Mouse (Mus musculus): Measurements from ENCODE around the gene Msrb1. TPM values are rescaled to one million over a fixed set of nuclear protein-coding genes. Genes with fewer than 3 reads are reported as not detected.

The Msrb1 gene
- total and polyA plus RNA-seq, 2 experiments from 2014 or later = 19.3 to 28.6 TPM

DNA sequence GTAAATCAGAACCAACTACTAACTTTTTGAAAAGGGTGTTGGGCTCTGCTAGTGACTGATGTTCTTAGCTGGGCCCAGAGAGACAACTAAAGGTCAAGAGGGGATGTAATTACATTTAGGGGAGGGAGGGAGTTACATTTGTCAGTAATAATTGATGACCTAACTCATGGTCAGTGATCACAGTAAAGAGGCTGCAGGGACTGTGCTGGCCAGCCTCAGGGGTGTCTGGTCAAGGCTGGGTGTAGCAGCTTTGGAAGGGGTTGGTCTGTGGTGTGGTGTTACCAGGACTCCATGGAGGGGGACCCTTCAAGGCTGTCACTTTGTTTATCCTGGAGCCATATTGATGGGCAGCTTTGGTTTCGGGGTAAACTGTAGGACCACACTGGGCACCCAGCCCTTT lies 21.0 kb downstream of the Msrb1 start:
- 86% methylated on average over 1 of the region's 1 CpGs for WGBS
- H3K9me3 ChIP-seq (ENCODE audit: low read length) = no peaks in the 10 kb centered on the region
- peaks cover 28% of the 10 kb centered on the region for H3K27me3 ChIP-seq (ENCODE audit: insufficient read depth, low read length)
- DNase-seq = no peak
- TF ChIP-seq CTCF (IDR thresholded peaks at IDR 0.05; ENCODE audit: low read depth) = no peak
- H3K4me1 ChIP-seq (ENCODE audit: insufficient read depth) = peaks cover 2% of the 10 kb centered on the region; the same call in 1 of the 2 replicates
- no peak overlapping the region for H3K4me3 ChIP-seq (ENCODE audit: low read depth, low read length)
- H3K9ac ChIP-seq = no peak overlapping the region
- ATAC-seq = no peak
- H3K36me3 ChIP-seq (ENCODE audit: insufficient read depth) = no peaks in the 10 kb centered on the region
- H3K27ac ChIP-seq (ENCODE audit: low read depth, low read length) = no peak overlapping the region
- H3K4me2 ChIP-seq (ENCODE audit: low read depth) = no peak overlapping the region

DNA sequence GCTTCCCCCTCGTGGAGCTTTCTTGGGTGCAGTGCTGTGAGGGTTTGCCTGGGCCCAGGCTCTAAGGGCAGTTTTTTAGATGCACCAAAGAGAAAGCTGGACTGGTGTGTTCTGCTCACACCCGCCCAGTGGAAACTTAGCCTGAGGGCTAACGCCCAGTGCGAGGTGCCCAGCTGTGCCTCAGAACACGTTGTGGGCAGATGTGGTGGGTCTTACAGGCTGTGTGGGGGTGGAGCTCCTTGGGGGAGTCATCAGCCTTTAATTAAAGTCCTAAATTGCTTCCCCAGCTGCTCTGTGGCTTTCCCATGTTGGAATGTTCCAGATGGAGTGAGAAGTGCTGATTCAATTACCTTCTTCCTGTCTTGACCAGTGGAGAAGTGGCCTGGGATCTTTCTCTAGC lies 24.7 kb downstream of the Msrb1 start:
- Histone ChIP-seq H3K27ac (ENCODE audit: low read depth, low read length) (no peak overlapping the region), H3K4me3 (ENCODE audit: low read depth, low read length) (no peak overlapping the region), H3K27me3 (ENCODE audit: insufficient read depth, low read length) (no peaks in the 10 kb centered on the region), H3K9ac (no peak overlapping the region), H3K9me3 (ENCODE audit: low read length) (no peaks in the 10 kb centered on the region), H3K4me1 (ENCODE audit: insufficient read depth) (no peaks in the 10 kb centered on the region), H3K36me3 (ENCODE audit: insufficient read depth) (no peaks in the 10 kb centered on the region), H3K4me2 (ENCODE audit: low read depth) (no peak overlapping the region)
- DNase-seq (no peak), ATAC-seq (no peak)
- 59% methylated on average over 5 of the region's 5 CpGs for WGBS
- TF ChIP-seq CTCF (IDR thresholded peaks at IDR 0.05; ENCODE audit: low read depth) = no peak

DNA sequence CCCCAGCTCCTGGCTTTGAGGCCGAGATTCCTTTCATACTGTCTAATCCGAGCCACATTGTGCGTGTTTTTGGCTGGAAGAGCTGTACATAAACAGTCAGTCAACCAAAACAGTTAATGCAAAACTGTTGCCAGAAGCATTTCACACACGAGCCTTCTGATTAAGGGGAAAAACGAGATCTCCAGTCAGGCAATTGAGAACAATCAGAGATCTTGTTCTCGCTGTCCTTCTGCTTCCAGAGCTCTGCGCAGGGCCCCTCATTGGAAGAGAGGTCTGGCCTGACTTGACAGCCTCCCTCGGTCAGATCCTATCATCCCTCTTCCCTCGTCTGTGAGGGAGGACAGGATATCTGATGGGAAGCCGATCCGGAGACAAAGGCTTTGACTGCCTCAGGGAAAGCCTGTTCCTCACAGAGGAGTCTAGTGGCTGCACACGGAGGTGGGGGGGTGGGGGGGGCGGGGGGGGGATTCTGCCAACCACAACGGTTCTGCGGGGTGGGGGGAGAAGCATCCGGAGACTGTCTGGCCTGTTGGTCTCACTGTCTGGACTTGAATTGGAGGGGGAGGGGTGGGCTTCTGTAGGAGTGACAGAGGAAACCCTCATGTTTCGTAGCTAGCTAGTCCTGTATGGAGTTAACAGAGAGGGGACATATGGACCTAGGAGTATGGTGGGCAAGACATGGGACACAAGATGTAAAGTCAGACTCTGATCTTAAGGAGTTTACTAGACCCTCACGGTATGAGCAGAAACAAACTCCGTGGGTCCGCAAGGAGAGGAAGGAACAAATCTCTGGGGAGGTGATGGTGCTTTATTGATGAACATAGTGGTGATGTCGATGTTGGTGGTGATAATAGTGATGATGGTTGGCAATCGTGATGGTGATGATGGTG lies 28.8 kb downstream of the Msrb1 start:
- no peaks in the 10 kb centered on the region for H3K4me1 ChIP-seq (ENCODE audit: insufficient read depth)
- ATAC-seq (no peak; the same call in 1 of the 2 replicates), DNase-seq (peak; percentile 26)
- no peak overlapping the region for H3K9ac ChIP-seq
- 47% methylated on average over 21 of the region's 22 CpGs for WGBS
- H3K4me2 ChIP-seq (ENCODE audit: low read depth) = no peak overlapping the region
- H3K36me3 ChIP-seq (ENCODE audit: insufficient read depth) = no peaks in the 10 kb centered on the region
- H3K27ac ChIP-seq (ENCODE audit: low read depth, low read length) = no peak overlapping the region
- no peak for TF ChIP-seq CTCF (IDR thresholded peaks at IDR 0.05; ENCODE audit: low read depth)
- no peaks in the 10 kb centered on the region for H3K9me3 ChIP-seq (ENCODE audit: low read length)
- H3K4me3 ChIP-seq (ENCODE audit: low read depth, low read length) = no peak overlapping the region
- no peaks in the 10 kb centered on the region; the same call in 1 of the 2 replicates for H3K27me3 ChIP-seq (ENCODE audit: insufficient read depth, low read length)

DNA sequence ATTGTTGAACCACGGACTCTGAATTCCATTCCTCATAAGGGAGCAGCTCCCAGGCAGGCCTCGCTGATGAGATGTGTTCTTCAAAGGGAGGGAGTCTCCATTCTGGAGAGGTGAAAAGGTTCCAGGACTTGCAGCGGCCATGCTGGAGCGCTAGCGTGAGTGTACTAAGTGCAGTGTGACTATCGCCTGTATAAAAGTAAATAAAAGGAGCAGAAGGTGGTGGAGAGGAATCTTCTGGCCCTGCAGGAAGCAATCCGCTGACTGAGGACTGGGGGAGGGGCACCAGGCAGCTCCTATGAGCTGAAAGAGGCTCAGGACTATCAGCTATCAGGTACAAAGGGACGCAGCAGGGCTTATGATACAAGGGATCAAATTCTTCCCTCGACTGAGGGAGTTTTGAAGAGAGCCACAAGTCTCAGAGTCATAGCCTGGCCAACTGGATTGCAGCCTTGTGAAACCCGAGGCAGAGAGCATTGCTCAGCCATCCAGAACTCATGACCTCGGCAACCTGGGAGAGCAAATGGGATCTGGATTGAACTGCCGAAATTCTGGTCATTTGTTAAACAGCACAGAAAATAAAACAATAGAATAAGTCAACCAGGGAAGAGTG lies 29.9 kb downstream of the Msrb1 start:
- ATAC-seq (no peak), DNase-seq (no peak)
- Histone ChIP-seq H3K27me3 (ENCODE audit: insufficient read depth, low read length) (no peaks in the 10 kb centered on the region; the same call in 1 of the 2 replicates), H3K9me3 (ENCODE audit: low read length) (no peaks in the 10 kb centered on the region), H3K4me1 (ENCODE audit: insufficient read depth) (no peaks in the 10 kb centered on the region), H3K4me2 (ENCODE audit: low read depth) (no peak overlapping the region), H3K36me3 (ENCODE audit: insufficient read depth) (no peaks in the 10 kb centered on the region), H3K4me3 (ENCODE audit: low read depth, low read length) (no peak overlapping the region), H3K27ac (ENCODE audit: low read depth, low read length) (no peak overlapping the region), H3K9ac (no peak overlapping the region)
- 23% methylated on average over 12 of the region's 12 CpGs for WGBS
- TF ChIP-seq CTCF (IDR thresholded peaks at IDR 0.05; ENCODE audit: low read depth) = no peak

DNA sequence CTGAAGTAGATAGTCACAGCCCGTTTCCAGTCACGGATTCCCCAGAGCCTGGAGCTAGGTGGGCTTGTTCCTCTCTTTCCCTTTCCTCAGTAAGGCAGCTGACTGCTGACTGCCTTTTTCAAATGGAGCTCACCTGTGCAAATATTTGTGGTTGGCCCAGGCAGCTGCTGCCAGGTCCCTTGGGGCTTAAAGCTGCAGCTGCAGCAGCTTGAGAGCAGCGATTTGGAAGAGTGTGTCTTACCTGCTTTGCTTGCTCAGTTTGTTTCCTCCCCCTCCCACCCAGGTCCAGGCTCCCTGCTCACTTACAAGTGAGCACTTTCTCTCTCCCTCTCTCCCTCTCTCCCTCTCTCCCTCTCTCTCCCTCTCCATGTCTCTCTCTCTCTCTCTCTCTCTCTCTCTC lies 32.7 kb downstream of the Msrb1 start:
- ATAC-seq (no peak), DNase-seq (no peak)
- Histone ChIP-seq H3K4me1 (ENCODE audit: insufficient read depth) (no peaks in the 10 kb centered on the region), H3K36me3 (ENCODE audit: insufficient read depth) (no peaks in the 10 kb centered on the region), H3K9me3 (ENCODE audit: low read length) (no peaks in the 10 kb centered on the region), H3K9ac (no peak overlapping the region), H3K27me3 (ENCODE audit: insufficient read depth, low read length) (no peaks in the 10 kb centered on the region; the same call in 1 of the 2 replicates), H3K27ac (ENCODE audit: low read depth, low read length) (no peak overlapping the region), H3K4me3 (ENCODE audit: low read depth, low read length) (no peak overlapping the region), H3K4me2 (ENCODE audit: low read depth) (no peak overlapping the region)
- 50% methylated on average over 3 of the region's 3 CpGs for WGBS
- no peak for TF ChIP-seq CTCF (IDR thresholded peaks at IDR 0.05; ENCODE audit: low read depth)

DNA sequence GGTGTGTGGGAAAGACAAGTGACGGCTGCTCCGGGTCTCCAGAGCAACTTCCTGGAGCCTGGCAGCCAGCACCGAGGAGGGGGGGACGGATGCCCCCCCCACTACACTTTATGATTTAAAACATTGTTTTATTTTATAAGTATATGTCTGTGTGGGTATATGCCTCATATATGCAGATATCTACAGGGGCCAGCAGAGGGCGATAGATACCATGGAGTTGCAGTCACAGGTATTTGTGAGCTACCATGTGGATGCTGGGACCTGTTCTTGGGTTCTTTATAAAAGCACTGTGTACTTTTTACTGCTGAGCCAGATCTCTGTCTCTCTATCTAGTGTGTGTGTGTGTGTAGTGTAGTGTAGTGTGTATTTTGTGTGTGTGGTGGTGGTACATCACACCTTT lies 36.8 kb downstream of the Msrb1 start:
- 84% methylated on average over 5 of the region's 5 CpGs for WGBS

DNA sequence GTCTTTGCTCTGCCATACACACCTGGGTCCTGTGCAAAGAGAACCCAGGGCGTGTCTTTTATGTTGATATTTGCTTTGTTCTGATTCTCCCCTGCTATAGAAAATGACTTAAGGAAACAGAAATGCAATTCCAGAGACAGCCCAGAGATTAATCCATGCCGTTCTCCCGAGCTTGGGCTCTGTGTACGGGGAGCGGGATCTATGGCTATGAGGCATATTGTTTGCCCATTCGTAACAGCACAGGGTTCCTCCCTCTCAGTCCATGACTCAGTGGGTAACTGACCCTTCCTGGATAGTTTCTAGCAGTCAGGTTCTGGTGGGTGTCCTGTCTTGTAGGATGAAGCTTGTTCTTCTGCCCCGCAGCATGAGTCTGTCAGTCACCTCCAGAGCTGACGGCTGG lies 38.7 kb downstream of the Msrb1 start:
- WGBS = 85% methylated on average over 8 of the region's 8 CpGs
- Histone ChIP-seq H3K9ac (no peak overlapping the region), H3K27me3 (ENCODE audit: insufficient read depth, low read length) (no peaks in the 10 kb centered on the region), H3K4me2 (ENCODE audit: low read depth) (no peak overlapping the region), H3K36me3 (ENCODE audit: insufficient read depth) (no peaks in the 10 kb centered on the region), H3K9me3 (ENCODE audit: low read length) (no peaks in the 10 kb centered on the region), H3K4me1 (ENCODE audit: insufficient read depth) (no peaks in the 10 kb centered on the region), H3K4me3 (ENCODE audit: low read depth, low read length) (no peak overlapping the region), H3K27ac (ENCODE audit: low read depth, low read length) (no peak overlapping the region)
- no peak for TF ChIP-seq CTCF (IDR thresholded peaks at IDR 0.05; ENCODE audit: low read depth)
- no peak for DNase-seq
- no peak for ATAC-seq

More for the DNA sequence above, 36.8 kb downstream of the Msrb1 start:
- no peak for DNase-seq
- H3K36me3 ChIP-seq (ENCODE audit: insufficient read depth) = no peaks in the 10 kb centered on the region
- no peak overlapping the region for H3K9ac ChIP-seq
- no peak overlapping the region for H3K4me3 ChIP-seq (ENCODE audit: low read depth, low read length)
- no peaks in the 10 kb centered on the region for H3K4me1 ChIP-seq (ENCODE audit: insufficient read depth)
- ATAC-seq = no peak
- no peak for TF ChIP-seq CTCF (IDR thresholded peaks at IDR 0.05; ENCODE audit: low read depth)
- H3K27ac ChIP-seq (ENCODE audit: low read depth, low read length) = no peak overlapping the region
- no peaks in the 10 kb centered on the region for H3K9me3 ChIP-seq (ENCODE audit: low read length)
- H3K4me2 ChIP-seq (ENCODE audit: low read depth) = no peak overlapping the region
- no peaks in the 10 kb centered on the region; the same call in 1 of the 2 replicates for H3K27me3 ChIP-seq (ENCODE audit: insufficient read depth, low read length)

All from forebrain, postnatal 0 days (tissue).